Mouse (Mus musculus) common myeloid progenitor, adult 5-6 weeks (primary cell): ENCODE measurements around the gene Ccdc110. TPM values are rescaled to one million over a fixed set of nuclear protein-coding genes. Genes with fewer than 3 reads are reported as not detected.

Experiments used
- ATAC-seq: replicated peaks from 2 replicates; pipeline ENCODE4 v1.8.0; 2016; ENCODE audit warnings: low read depth, mild to moderate bottlenecking, moderate TSS enrichment, inconsistent platforms; ENCODE audit not compliant: poor library complexity, severe bottlenecking
- total RNA-seq: library from RNA; stranded (forward); fragments of 200-1000, 187-1606 nt; gene quantifications from 2 replicates; pipeline ENCODE4 v1.2.3, GENCODE M21; 2017

Gene Ccdc110
- total RNA-seq, 1 experiment from 2014 or later = not detected

DNA sequence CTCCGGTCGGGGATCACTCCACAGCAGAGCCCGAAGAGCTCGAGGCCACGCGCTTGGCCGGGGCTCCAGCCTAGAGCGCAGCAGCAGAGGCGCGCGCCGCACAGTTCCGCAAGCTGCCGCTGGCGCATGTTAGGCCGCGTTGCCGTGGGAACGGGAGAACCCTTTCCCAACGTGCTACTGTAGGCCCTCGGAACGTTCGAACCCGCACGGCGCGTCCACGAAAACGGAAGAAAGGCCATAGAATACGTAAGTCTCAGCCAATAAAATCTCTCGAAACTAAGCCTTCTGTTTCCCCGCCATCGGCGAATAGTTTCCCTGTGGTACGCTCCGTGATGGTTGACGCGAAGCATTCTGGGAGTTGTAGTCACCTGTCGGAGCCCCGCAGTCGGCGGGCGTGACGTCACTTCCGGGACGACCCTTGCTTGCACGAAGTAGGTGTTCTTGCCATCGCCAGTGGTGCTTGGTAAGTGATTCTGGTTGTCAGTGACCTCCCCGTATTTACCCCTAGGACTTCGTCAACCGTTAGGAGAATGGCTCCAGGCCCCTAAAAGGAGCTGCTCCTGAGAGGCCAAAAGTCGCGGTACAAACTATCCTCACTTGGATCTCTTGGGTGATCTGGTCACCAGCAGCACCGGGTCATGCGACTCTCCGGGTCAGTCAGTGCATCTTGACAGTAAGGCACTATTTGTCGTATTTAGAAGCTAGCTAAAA, 40.9 kb downstream of the Ccdc110 start, which contains the start of the genes 1700029J07Rik and Ufsp2:
TSS of gene 1700029J07Rik (minus strand) at position 127 of the 711 bp plus-strand sequence.
TSS of gene Ufsp2 (plus strand) at position 403 of the 711 bp plus-strand sequence.
- ATAC-seq = peak; percentile 95

DNA sequence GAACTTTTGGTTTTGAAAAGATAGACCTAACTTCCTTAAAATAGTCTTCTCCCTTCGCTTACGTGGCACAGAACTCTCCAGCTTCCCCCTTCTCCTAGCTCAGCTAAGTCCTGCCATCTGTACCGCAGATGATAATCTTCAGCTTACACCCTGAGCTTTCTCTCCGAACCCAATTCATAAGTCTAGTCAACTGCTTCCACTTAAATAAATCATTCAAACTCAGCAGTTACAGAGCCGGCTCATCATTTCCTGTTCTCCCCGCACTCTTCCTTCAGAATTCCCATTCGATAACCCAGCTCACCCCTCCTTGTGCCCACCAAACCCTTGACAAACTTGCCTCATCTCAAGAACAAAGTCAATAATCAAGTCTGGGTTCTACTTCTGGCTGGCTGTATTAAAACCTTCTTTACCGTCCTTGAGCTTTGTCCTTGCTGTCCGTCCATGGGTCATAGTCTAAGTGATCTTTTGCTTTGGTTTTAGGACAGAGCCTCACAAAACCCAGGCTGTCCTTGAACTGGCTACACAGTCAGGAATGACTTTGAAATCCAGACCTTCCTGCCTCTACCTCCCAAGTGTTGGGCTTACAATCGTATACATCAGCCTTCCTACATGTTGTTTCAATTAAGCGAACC, 41.5 kb downstream of the Ccdc110 start:
- peak; percentile 60 for ATAC-seq

DNA sequence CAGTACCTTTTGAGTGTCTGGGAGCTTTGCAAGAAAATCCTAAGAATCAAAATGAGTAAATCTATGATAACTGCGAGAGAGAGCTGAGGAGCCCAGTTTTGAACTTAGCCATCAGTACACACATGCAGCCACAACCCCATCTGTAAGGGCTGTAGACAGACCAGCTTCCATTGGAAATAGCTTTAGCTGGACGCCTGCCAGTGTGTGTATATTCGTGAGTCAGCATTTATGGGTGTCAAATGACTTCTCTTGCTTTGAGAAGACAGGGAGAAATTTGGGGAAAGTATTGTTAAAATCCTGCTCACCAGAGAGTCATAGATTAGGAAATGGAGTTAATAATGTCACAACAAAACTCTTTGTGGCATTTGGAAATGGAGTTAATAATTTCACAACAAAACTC, 52.2 kb downstream of the Ccdc110 start:
- ATAC-seq = no peak

DNA sequence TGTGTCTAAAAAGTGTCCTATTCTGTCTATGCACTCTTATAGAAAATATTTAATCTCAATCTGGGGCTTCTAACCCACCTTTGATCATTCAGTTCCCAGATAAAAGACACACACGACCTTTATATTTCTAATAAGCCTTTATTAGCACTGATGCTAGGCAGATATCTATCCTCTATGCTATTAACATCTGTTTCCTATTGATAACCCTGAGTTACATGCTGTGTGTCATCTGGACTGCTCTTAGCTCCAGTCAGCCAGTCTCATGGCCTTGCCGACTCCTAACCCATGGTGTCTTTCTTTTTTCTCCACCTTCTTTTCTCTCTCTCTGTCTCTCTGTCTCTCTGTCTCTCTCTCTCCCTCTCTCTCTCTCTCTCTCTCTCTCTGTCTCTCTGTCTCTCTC, 53.8 kb downstream of the Ccdc110 start:
- no peak for ATAC-seq

DNA sequence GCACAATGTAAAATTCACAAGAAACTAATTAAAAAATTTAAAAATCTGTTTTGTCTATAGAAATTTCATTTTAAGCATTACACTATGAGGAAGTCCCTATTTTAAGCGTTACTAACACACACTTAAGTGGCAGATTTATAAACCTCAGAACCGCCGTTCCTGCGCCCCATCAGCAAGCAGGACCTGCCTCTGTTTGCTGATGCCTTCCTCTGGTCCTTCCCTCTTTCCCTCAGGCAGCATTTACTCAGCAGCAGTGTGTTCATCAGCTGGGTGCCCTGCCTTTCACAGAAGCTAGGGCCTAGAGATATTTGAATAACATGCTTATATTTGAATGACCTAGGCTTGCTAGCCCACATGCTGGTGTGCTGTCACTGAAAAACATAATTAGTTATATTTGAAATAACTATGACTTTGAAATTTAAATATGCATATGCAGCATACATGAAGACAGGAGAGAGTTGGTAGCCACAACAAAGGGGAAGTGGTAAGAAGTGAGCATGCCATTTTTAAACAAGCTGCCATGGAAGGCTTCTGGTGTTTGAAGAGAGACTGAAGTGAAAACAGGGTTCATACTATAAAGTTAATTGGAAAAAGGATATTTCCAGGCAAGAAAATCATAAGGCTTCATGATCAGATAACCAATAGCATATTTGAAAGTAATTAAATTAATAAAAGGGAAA, 56.4 kb downstream of the Ccdc110 start:
- ATAC-seq = peak; percentile 77

Other genes with a start within 250 kb of the Ccdc110 start
- 0.29 TPM in 1 of 2 replicates, not detected in the other for gene Pdlim3, start 49.2 kb upstream of the Ccdc110 start, total RNA-seq
- 1.1 and 3.2 TPM in 2 replicates for gene 1700029J07Rik, start 40.6 kb downstream of the Ccdc110 start, total RNA-seq
- 108 and 143 TPM in 2 replicates for gene Ufsp2, start 40.9 kb downstream of the Ccdc110 start, total RNA-seq
- 0.05 TPM in 1 of 2 replicates, not detected in the other for gene Lrp2bp, start 64.7 kb downstream of the Ccdc110 start, total RNA-seq
- 2.2 and 8.3 TPM in 2 replicates for gene Ankrd37, start 71.1 kb downstream of the Ccdc110 start, total RNA-seq
- 29.2 and 40.7 TPM in 2 replicates for gene Cfap97, start 217.2 kb downstream of the Ccdc110 start, total RNA-seq
- 10.9 and 12.3 TPM in 2 replicates for gene Snx25, start 217.5 kb downstream of the Ccdc110 start, total RNA-seq